ENCODE assay signal across 10 mouse cellular contexts in the genomic region with DNA sequence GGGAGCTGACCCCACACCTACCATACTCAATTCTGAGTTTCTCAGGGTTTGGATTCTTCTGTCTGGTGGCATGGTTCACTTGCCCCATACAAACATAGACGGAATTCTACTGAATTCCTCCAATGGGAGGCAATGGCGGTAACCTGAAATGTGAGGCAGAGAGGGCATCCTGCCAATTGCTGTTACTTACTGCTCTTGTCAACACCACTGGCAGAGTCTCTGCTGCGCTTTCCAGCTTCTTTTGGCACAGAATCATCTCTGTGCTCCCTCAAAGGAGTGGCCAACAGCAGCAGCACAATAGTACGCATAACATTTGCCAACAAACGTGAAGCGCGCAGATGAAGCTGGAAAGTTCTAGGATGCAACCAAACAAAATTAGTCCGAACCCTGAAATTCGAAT. TPM values are rescaled to one million over a fixed set of nuclear protein-coding genes. Genes with fewer than 3 reads are reported as not detected.
DNase-seq lines count a peak whose midpoint lies in the region; ATAC-seq and TF ChIP-seq lines count a peak whose summit lies in the region.
"Had no signal": no experiment of that assay in that cellular context is flagged by ENCODE, and none has a peak within 500 bp of the region (broad histone marks: within the 10 kb centered on the region; RNA-seq: fewer than 3 reads in every experiment).

No protein-coding gene starts in this region.

- H3K4me3 ChIP-seq in lung, embryonic 14.5 days (ENCODE audit: low read depth, low read length), result no peak overlapping the region
- no peak overlapping the region for H3K4me3 ChIP-seq in lung, adult 2 months (replicated peaks; ENCODE audit: extremely low read depth, low read depth, low read length)
- no peak overlapping the region for H3K4me3 ChIP-seq in neural tube, embryonic 15.5 days (replicated peaks)
- H3K4me3 ChIP-seq: heart, embryonic 13.5 days had no signal

- no peak for TF ChIP-seq POLR2A in lung, adult 2 months (IDR thresholded peaks at IDR 0.05; ENCODE audit: borderline replicate concordance, extremely low read depth, low read depth, low read length)

- no peaks in the 10 kb centered on the region for H3K36me3 ChIP-seq in lung, embryonic 14.5 days (ENCODE audit: insufficient read depth)
- H3K36me3 ChIP-seq in neural tube, embryonic 15.5 days, result no peaks in the 10 kb centered on the region
- H3K36me3 ChIP-seq: heart, embryonic 13.5 days had no signal

- H3K9me3 ChIP-seq in lung, embryonic 14.5 days (ENCODE audit: low read depth, low read length), result no peaks in the 10 kb centered on the region
- H3K9me3 ChIP-seq in neural tube, embryonic 15.5 days (replicated peaks), result no peaks in the 10 kb centered on the region
- H3K9me3 ChIP-seq: heart, embryonic 13.5 days had no signal

- no peak overlapping the region for H3K27ac ChIP-seq in lung, embryonic 14.5 days (ENCODE audit: low read depth)
- no peak overlapping the region for H3K27ac ChIP-seq in neural tube, embryonic 15.5 days (replicated peaks)
- H3K27ac ChIP-seq: liver, embryonic 14.5 days had no signal

- H3K9ac ChIP-seq in lung, embryonic 14.5 days, result no peak overlapping the region
- no peak overlapping the region for H3K9ac ChIP-seq in neural tube, embryonic 15.5 days (replicated peaks)
- H3K9ac ChIP-seq: heart, embryonic 13.5 days; liver, embryonic 14.5 days had no signal

- no peak overlapping the region for H3K4me2 ChIP-seq in lung, embryonic 14.5 days
- no peak overlapping the region for H3K4me2 ChIP-seq in neural tube, embryonic 15.5 days
- H3K4me2 ChIP-seq: heart, embryonic 13.5 days had no signal

- no peak; the same call in 1 of the 2 replicates for ATAC-seq in lung, embryonic 14.5 days (ENCODE audit: insufficient read depth)
- peak; percentile 62 for ATAC-seq in neural tube, embryonic 15.5 days (ENCODE audit: low FRiP score)

- no peak for TF ChIP-seq CTCF in lung, embryonic 14.5 days (IDR thresholded peaks at IDR 0.05; ENCODE audit: low read depth)
- no peak for TF ChIP-seq CTCF in lung, adult 2 months (IDR thresholded peaks at IDR 0.05; ENCODE audit: insufficient read depth, low read length)

- H3K4me1 ChIP-seq in lung, embryonic 14.5 days (ENCODE audit: insufficient read depth), result no peaks in the 10 kb centered on the region
- no peaks in the 10 kb centered on the region for H3K4me1 ChIP-seq in lung, adult 2 months (ENCODE audit: control insufficient read depth, insufficient read depth, low read length)
- H3K4me1 ChIP-seq in neural tube, embryonic 15.5 days, result 0 out of 2 replicates have a peak, but pooled peaks cover 2% of the 10 kb centered on the region

- no peaks in the 10 kb centered on the region for H3K27me3 ChIP-seq in lung, embryonic 14.5 days (ENCODE audit: insufficient read depth, low read length)
- H3K27me3 ChIP-seq in neural tube, embryonic 15.5 days (replicated peaks), result no peaks in the 10 kb centered on the region
- H3K27me3 ChIP-seq: heart, embryonic 13.5 days had no signal

- peak; percentile 21 to 42 for DNase-seq in cerebellum, postnatal 4 days (ENCODE audit: low spot score in 2 of 2)
- no peak for DNase-seq in cerebellum, adult 8-10 months
- peak; percentile 74 for DNase-seq in lung, embryonic 14.5 days
- DNase-seq in lung, adult 2 months, result no peak
- peak; percentile 33 to 65 for DNase-seq in heart, adult 9 months (ENCODE audit: low spot score in 2 of 2)
- no peak for DNase-seq in thymus, postnatal 25 days
- DNase-seq in cerebellum, adult 9-10 months, result no peak

- 66% methylated on average over 9 of the region's 9 CpGs for WGBS in lung, embryonic 14.5 days
- 65% methylated on average over 9 of the region's 9 CpGs for WGBS in lung, adult 2 months
- 66% methylated on average over 9 of the region's 9 CpGs for WGBS in neural tube, embryonic 15.5 days

RNA-seq across cellular contexts. Expression of gene Nsmce3, which starts 17.1 kb away (rescaled TPM):
- polyA plus RNA-seq in lung, embryonic 14.5 days (2014; fragmentation: Nextera tagmentation; extraction: Ambion mirVana), result 11.8 and 12.2 TPM in 2 replicates
- polyA plus RNA-seq in lung, adult 2 months (2012; rRNA removed), result 3.8 and 4.8 TPM in 2 replicates
- polyA plus RNA-seq in neural tube, embryonic 15.5 days (2015; fragmentation: Nextera tagmentation; extraction: Ambion mirVana), result 10.0 and 10.9 TPM in 2 replicates

Comparison
In these comparisons a context has a peak if more than half of its experiments do, and no peak if none do; other contexts are left out.
1. DNase-seq: peak in cerebellum, postnatal 4 days (2 of 2), lung, embryonic 14.5 days (single experiment) and heart, adult 9 months (2 of 2); none in cerebellum, adult 8-10 months (single experiment), lung, adult 2 months (single experiment), thymus, postnatal 25 days (single experiment) and cerebellum, adult 9-10 months (single experiment).